Mouse (Mus musculus) embryonic facial prominence, embryonic 12.5 days (tissue): ENCODE data around the gene Cbx4. TPM values are rescaled to one million over a fixed set of nuclear protein-coding genes. Genes with fewer than 3 reads are reported as not detected.

Experiments
- ATAC-seq: fragments of 200-750 bp; cut with Nextera tagmentation; 2 replicates; pipeline ENCODE4 v1.8.0; 2017; ENCODE audit not compliant: insufficient number of reproducible peaks, insufficient read depth, low FRiP score, low TSS enrichment
- H3K27ac ChIP-seq: fragments of 300-500 bp; sonication (generic); 2 replicates; pipeline ENCODE4 v1.5.1; 2016; ENCODE audit warnings: mild to moderate bottlenecking
- H3K27me3 ChIP-seq: fragments of 300-500 bp; sonication (generic); 2 replicates; pipeline ENCODE4 v1.6.1; 2016; ENCODE audit warnings: mild to moderate bottlenecking, moderate library complexity
- H3K36me3 ChIP-seq: fragments of 300-500 bp; sonication (generic); 2 replicates; pipeline ENCODE4 v1.6.1; 2016; ENCODE audit warnings: mild to moderate bottlenecking
- H3K4me1 ChIP-seq: fragments of 300-500 bp; sonication (generic); 2 replicates; pipeline ENCODE4 v1.6.1; 2016
- H3K4me2 ChIP-seq: fragments of 300-500 bp; sonication (generic); replicated peaks from 2 replicates; pipeline ENCODE4 v1.6.1; 2016; ENCODE audit warnings: mild to moderate bottlenecking, moderate library complexity
- H3K4me3 ChIP-seq: fragments of 300-500 bp; sonication (generic); 2 replicates; pipeline ENCODE4 v1.5.1; 2016; ENCODE audit warnings: mild to moderate bottlenecking
- H3K9ac ChIP-seq: fragments of 300-500 bp; sonication (generic); 2 replicates; pipeline ENCODE4 v1.6.1; 2016; ENCODE audit warnings: mild to moderate bottlenecking, moderate library complexity
- H3K9me3 ChIP-seq: fragments of 300-500 bp; sonication (generic); 2 replicates; pipeline ENCODE4 v1.6.1; 2016; ENCODE audit warnings: mild to moderate bottlenecking, moderate library complexity
- WGBS: fragments of 180-500 bp; shearing (Covaris S2); methylation state at CpG from one replicate; pipeline ENCODE4 v1.1.7; 2016; 5-methylcytosine and 5-hydroxymethylcytosine counted together
- polyA plus RNA-seq: library from polyadenylated mRNA; unstranded; fragments of >200 nt; fragmentation: Nextera tagmentation; extraction: Ambion mirVana; gene quantifications from 2 replicates; pipeline ENCODE4 v1.2.1, GENCODE M21; 2016

The Cbx4 gene
- polyA plus RNA-seq, 1 experiment from 2014 or later, result 12.3 TPM

DNA sequence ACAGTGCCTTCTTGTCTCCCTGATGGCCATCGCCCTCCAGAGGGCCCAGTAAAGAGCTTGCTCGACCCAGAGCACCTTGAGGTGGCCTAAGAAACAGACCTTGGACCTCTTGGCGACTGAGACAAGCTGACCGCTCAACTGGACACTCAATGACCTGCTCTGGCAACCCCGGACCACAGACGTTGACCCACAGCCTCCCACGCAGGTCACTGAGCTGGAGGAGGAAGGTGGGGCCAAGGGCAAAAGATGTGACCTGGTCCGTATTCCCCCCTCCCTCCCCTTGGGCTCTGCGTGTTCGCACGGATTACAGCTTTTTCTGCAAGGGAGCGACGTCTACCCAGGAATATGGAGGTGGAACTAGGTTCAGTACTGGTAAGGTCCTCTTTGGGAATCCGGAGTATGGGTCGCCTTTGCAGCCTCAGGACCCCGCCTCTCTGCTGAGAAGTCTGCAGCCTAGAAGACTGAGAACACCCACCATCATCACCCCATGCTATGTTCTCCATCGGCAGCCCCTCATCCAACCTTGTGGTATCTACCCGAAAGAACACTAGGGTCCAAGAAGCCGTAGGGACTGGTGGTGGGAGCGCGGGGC lies 50.8 kb downstream of the Cbx4 start:
- 2% methylated on average over 21 of the region's 21 CpGs for WGBS
- peaks cover 21% of the 10 kb centered on the region for H3K36me3 ChIP-seq
- H3K4me2 ChIP-seq, result peak overlapping the region; percentile 50
- H3K4me1 ChIP-seq, result peaks cover 52% of the 10 kb centered on the region
- H3K27ac ChIP-seq, result no peak overlapping the region
- ATAC-seq, result no peak
- H3K27me3 ChIP-seq, result peaks cover 42% of the 10 kb centered on the region
- H3K4me3 ChIP-seq, result peak overlapping the region; percentile 10; the same call in 1 of the 2 replicates
- H3K9ac ChIP-seq, result no peak overlapping the region
- no peaks in the 10 kb centered on the region for H3K9me3 ChIP-seq

DNA sequence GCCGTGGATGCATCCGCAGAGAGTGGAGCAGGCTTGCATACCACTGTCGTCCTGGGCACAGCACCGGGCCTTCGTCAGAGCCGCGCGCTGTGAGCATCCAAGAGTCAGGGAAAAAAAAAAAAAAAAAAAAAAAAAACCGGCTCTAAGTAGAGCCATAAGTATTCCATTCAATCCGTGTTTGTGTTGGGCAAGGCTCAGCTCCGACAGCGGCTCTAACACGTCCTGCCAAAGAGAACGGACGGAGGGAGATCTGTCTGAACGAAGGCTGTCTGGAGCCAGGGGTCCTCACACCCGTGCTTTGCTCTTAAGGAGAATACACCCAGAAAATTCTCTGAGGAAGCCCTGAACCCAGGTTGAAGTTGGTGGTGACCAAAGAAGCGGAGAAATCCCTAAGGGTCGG lies 51.4 kb downstream of the Cbx4 start:
- Histone ChIP-seq H3K27ac (no peak overlapping the region), H3K27me3 (peaks cover 42% of the 10 kb centered on the region), H3K4me2 (peak overlapping the region; percentile 50)

GRCm38 (mm10) chr11:119033874-119034558 lies 52.0 kb downstream of the Cbx4 start:
- peaks cover 39% of the 10 kb centered on the region for H3K27me3 ChIP-seq
- H3K4me1 ChIP-seq, result peaks cover 40% of the 10 kb centered on the region
- H3K4me3 ChIP-seq, result peak overlapping the region; percentile 27
- H3K36me3 ChIP-seq, result peaks cover 30% of the 10 kb centered on the region
- 0 out of 2 replicates have a peak, but pooled peaks have one; percentile 12 for ATAC-seq
- H3K27ac ChIP-seq, result no peak overlapping the region
- no peaks in the 10 kb centered on the region for H3K9me3 ChIP-seq
- WGBS, result 1% methylated on average over 26 of the region's 26 CpGs
- H3K4me2 ChIP-seq, result peak overlapping the region; percentile 50
- peak overlapping the region; percentile 42; the same call in 1 of the 2 replicates for H3K9ac ChIP-seq

More for the DNA sequence above, 51.4 kb downstream of the Cbx4 start:
- ATAC-seq, result no peak
- Histone ChIP-seq H3K4me1 (peaks cover 46% of the 10 kb centered on the region), H3K36me3 (peaks cover 26% of the 10 kb centered on the region), H3K4me3 (peak overlapping the region; percentile 27; the same call in 1 of the 2 replicates), H3K9me3 (no peaks in the 10 kb centered on the region), H3K9ac (0 out of 2 replicates have a peak overlapping the region, but pooled peaks have one; percentile 42)
- 2% methylated on average over 19 of the region's 19 CpGs for WGBS

Other genes starting within 250 kb of the Cbx4 start
- gene Rbfox3, start 174.6 kb downstream of the Cbx4 start, polyA plus RNA-seq, result 3.9 and 4.8 TPM in 2 replicates
- gene Enpp7, start 98.0 kb downstream of the Cbx4 start, polyA plus RNA-seq, result not detected in 2 replicates
- 103 and 105 TPM in 2 replicates for gene Cbx2, start 63.3 kb downstream of the Cbx4 start, polyA plus RNA-seq
- gene Cbx8, start 45.3 kb downstream of the Cbx4 start, polyA plus RNA-seq, result 9.4 and 10.8 TPM in 2 replicates
- 20.3 and 20.9 TPM in 2 replicates for gene Tbc1d16, start 142.3 kb upstream of the Cbx4 start, polyA plus RNA-seq
- 10.5 and 11.6 TPM in 2 replicates for gene Ccdc40, start 142.4 kb upstream of the Cbx4 start, polyA plus RNA-seq
- 54.1 and 57.6 TPM in 2 replicates for gene Gaa, start 181.7 kb upstream of the Cbx4 start, polyA plus RNA-seq
- gene Eif4a3, start 213.9 kb upstream of the Cbx4 start, polyA plus RNA-seq, result 343 and 361 TPM in 2 replicates
- gene Card14, start 221.5 kb upstream of the Cbx4 start, polyA plus RNA-seq, result 0.28 and 0.52 TPM in 2 replicates